In genomic region chr2:50885280-50885923, GRCm38 (mm10) we compare ENCODE assay signal across 12 mouse cellular contexts.
"Had no signal": no experiment of that assay in that cellular context is flagged by ENCODE, and none has a peak within 500 bp of the region (broad histone marks: within the 10 kb centered on the region; RNA-seq: fewer than 3 reads in every experiment).

No protein-coding gene starts in this region.

- H3K9me3 ChIP-seq: midbrain, embryonic 12.5 days had no signal

- H3K27ac ChIP-seq: midbrain, embryonic 12.5 days had no signal

- H3K4me3 ChIP-seq: megakaryocyte, embryonic 14.5 days; midbrain, embryonic 12.5 days had no signal

- ATAC-seq: inflammation-experienced regulatory T-cells, adult 6 months had no signal

- H3K4me1 ChIP-seq: megakaryocyte, embryonic 14.5 days had no signal

- DNase-seq: kidney, adult 2 months; kidney, postnatal 25 days; lung, postnatal 10 days; lung, postnatal 4 days; right cerebral cortex, postnatal 14 days; thymus, adult 2 months; thymus, postnatal 25 days had no signal

- H3K27me3 ChIP-seq: megakaryocyte, embryonic 14.5 days; midbrain, embryonic 12.5 days had no signal

- H3K9ac ChIP-seq: lung, embryonic 14.5 days; midbrain, embryonic 12.5 days had no signal

- H3K4me2 ChIP-seq: liver, embryonic 11.5 days; lung, embryonic 14.5 days; midbrain, embryonic 12.5 days had no signal

- H3K36me3 ChIP-seq: midbrain, embryonic 12.5 days had no signal
